Mouse (Mus musculus): ENCODE results near the gene Nf2.

DNA sequence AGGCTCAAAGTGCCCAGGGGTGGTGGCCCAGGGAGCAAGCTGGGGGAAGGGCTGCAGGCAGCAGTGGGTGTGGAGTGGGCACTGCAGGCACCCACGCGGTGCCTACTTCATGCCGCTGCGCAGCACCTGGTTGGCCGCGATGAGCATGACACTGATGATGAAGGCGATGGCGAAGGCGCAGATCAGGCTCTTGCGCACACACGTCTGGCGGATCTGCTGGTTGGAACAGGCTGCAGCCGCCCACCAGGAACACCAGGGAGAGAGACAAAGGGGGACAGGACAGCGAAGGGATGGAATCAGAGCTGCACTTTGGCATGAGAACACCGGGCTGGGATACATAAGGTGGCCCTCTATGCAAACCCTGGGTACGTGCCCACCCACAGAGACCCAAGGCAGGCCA is 110.6 kb downstream of the Nf2 start:
- no peak for TF ChIP-seq POLR2A (IDR thresholded peaks at IDR 0.05; ENCODE audit: low read depth, low read length)
- no peak for TF ChIP-seq CTCF (conservative IDR thresholded peaks at IDR 0.05; ENCODE audit: insufficient read depth, insufficient read length, low read depth, low read length)
